Mouse (Mus musculus) CH12.LX (cell line): ENCODE measurements around the gene Polr2f. TPM values are rescaled to one million over a fixed set of nuclear protein-coding genes. Genes with fewer than 3 reads are reported as not detected.

Source experiments
- DNase-seq: peaks from one replicate; pipeline ENCODE4 v3.0.0-alpha.2; 2013; ENCODE audit errors: extremely low read depth
- H3K27ac ChIP-seq: 2 replicates; pipeline ENCODE4 v1.5.1; 2012; ENCODE audit warnings: low read depth, mild to moderate bottlenecking, control low read depth, moderate library complexity; ENCODE audit not compliant: insufficient read depth
- H3K27me3 ChIP-seq: replicated peaks from 2 replicates; pipeline ENCODE3; 2012; ENCODE audit warnings: inconsistent platforms
- H3K36me3 ChIP-seq, 2 experiments: replicated peaks in 1 of 2; 2 replicates each; pipeline versions ENCODE3 to v1.6.1; 2012; ENCODE audit warnings: inconsistent platforms in 1 of 2, low read length in 1 of 2, mild to moderate bottlenecking in 1 of 2, mixed read lengths in 1 of 2, moderate library complexity in 1 of 2; ENCODE audit not compliant: control insufficient read depth in 1 of 2, insufficient read depth in 1 of 2
- H3K4me1 ChIP-seq, 2 experiments: 2 replicates each; pipeline ENCODE4 v1.6.1; 2012; ENCODE audit warnings: inconsistent platforms in 1 of 2, moderate library complexity in 1 of 2; ENCODE audit not compliant: insufficient read depth in 2 of 2, control insufficient read depth in 1 of 2
- H3K4me2 ChIP-seq: 2 replicates; pipeline ENCODE4 v1.6.1; 2012; ENCODE audit warnings: low read depth, mild to moderate bottlenecking, control low read depth; ENCODE audit not compliant: poor library complexity, insufficient read depth, severe bottlenecking
- H3K4me3 ChIP-seq, 3 experiments: fragments of 150-350 bp in 1 of 3; sonication (generic) in 1 of 3; replicated peaks in 1 of 3; 2 replicates each; pipeline versions ENCODE3 to v1.5.1; 2011 to 2012; ENCODE audit warnings: low read depth in 2 of 3, low read length in 2 of 3, mild to moderate bottlenecking in 2 of 3, moderate library complexity in 2 of 3, control low read depth in 1 of 3, improper control_type of control experiment in 1 of 3, inconsistent platforms in 1 of 3, mixed read lengths in 1 of 3; ENCODE audit not compliant: poor library complexity in 1 of 3
- H3K79me2 ChIP-seq: replicated peaks from 2 replicates; pipeline ENCODE4 v1.6.1; 2012; ENCODE audit warnings: mild to moderate bottlenecking, moderate library complexity; ENCODE audit not compliant: control insufficient read depth, poor library complexity, insufficient read depth, severe bottlenecking; ENCODE audit errors: extremely low read depth
- H3K9ac ChIP-seq: 2 replicates; pipeline ENCODE4 v1.6.1; 2012; ENCODE audit warnings: low read depth, mild to moderate bottlenecking, control low read depth, moderate library complexity; ENCODE audit not compliant: insufficient read depth
- H3K9me3 ChIP-seq: replicated peaks from 2 replicates; pipeline ENCODE3; 2012; ENCODE audit warnings: low read length, inconsistent platforms, mixed read lengths
- EP300 ChIP-seq: IDR thresholded peaks from 2 replicates; pipeline ENCODE4 v1.6.1; 2011; ENCODE audit warnings: low read length, improper control_type of control experiment
- GABPA ChIP-seq: IDR thresholded peaks from 2 replicates; pipeline ENCODE4 v1.6.1; 2012; ENCODE audit warnings: low read depth, low read length, improper control_type of control experiment, inconsistent platforms; ENCODE audit not compliant: insufficient replicate concordance
- HCFC1 ChIP-seq: IDR thresholded peaks from 2 replicates; pipeline ENCODE4 v1.6.1; 2012; ENCODE audit warnings: low read depth, mild to moderate bottlenecking, inconsistent platforms, low read length, improper control_type of control experiment
- IRF4 ChIP-seq: IDR thresholded peaks from 2 replicates; pipeline ENCODE4 v1.6.1; 2014; ENCODE audit warnings: low read depth, mild to moderate bottlenecking, inconsistent platforms, low read length, improper control_type of control experiment
- JUND ChIP-seq: conservative IDR thresholded peaks from 2 replicates; pipeline ENCODE4 v1.6.1; 2011; ENCODE audit warnings: low read depth, low read length, improper control_type of control experiment
- KAT2A ChIP-seq: IDR thresholded peaks from 2 replicates; pipeline ENCODE4 v1.6.1; 2012; ENCODE audit warnings: low read length, improper control_type of control experiment, inconsistent platforms; ENCODE audit not compliant: insufficient replicate concordance
- MAX ChIP-seq: IDR thresholded peaks from 2 replicates; pipeline ENCODE4 v1.6.1; 2011; ENCODE audit warnings: low read length, improper control_type of control experiment
- MEF2A ChIP-seq: IDR thresholded peaks from 2 replicates; pipeline ENCODE4 v1.6.1; 2014; ENCODE audit warnings: low read depth, mild to moderate bottlenecking, inconsistent platforms, low read length, improper control_type of control experiment, borderline replicate concordance
- MYC ChIP-seq: IDR thresholded peaks from 2 replicates; pipeline ENCODE4 v1.6.1; 2011; ENCODE audit warnings: low read depth, mild to moderate bottlenecking, improper control_type of control experiment, low read length
- NELFE ChIP-seq: IDR thresholded peaks from 2 replicates; pipeline ENCODE4 v1.6.1; 2011; ENCODE audit warnings: low read depth, low read length, improper control_type of control experiment
- NRF1 ChIP-seq: IDR thresholded peaks from 2 replicates; pipeline ENCODE4 v1.6.1; 2014; ENCODE audit warnings: low read depth, mild to moderate bottlenecking, inconsistent platforms, low read length, improper control_type of control experiment, moderate library complexity
- PAX5 ChIP-seq: IDR thresholded peaks from 2 replicates; pipeline ENCODE4 v1.6.1; 2012; ENCODE audit warnings: low read length, inconsistent platforms, mixed read lengths
- POLR2A ChIP-seq: IDR thresholded peaks from 2 replicates; pipeline ENCODE4 v1.6.1; 2011; ENCODE audit warnings: low read depth, mild to moderate bottlenecking, improper control_type of control experiment, low read length
- RCOR1 ChIP-seq: conservative IDR thresholded peaks from 2 replicates; pipeline ENCODE4 v1.6.1; 2012; ENCODE audit warnings: low read depth, mild to moderate bottlenecking, inconsistent platforms, low read length, improper control_type of control experiment
- SMC3 ChIP-seq: IDR thresholded peaks from 2 replicates; pipeline ENCODE4 v1.6.1; 2011; ENCODE audit warnings: low read depth, low read length, improper control_type of control experiment
- TCF12 ChIP-seq: IDR thresholded peaks from 2 replicates; pipeline ENCODE4 v1.6.1; 2014; ENCODE audit warnings: low read depth, mild to moderate bottlenecking, inconsistent platforms, low read length, improper control_type of control experiment
- ZC3H11A ChIP-seq: IDR thresholded peaks from 2 replicates; pipeline ENCODE4 v1.6.1; 2012; ENCODE audit warnings: low read depth, mild to moderate bottlenecking, inconsistent platforms, low read length, improper control_type of control experiment
- ZKSCAN1 ChIP-seq: IDR thresholded peaks from 2 replicates; pipeline ENCODE4 v1.6.1; 2012; ENCODE audit warnings: low read depth, inconsistent platforms, low read length, improper control_type of control experiment, borderline replicate concordance
- ZMIZ1 ChIP-seq: IDR thresholded peaks from 2 replicates; pipeline ENCODE4 v1.6.1; 2012; ENCODE audit warnings: low read depth, mild to moderate bottlenecking, inconsistent platforms, low read length, improper control_type of control experiment
- ZNF384 ChIP-seq: IDR thresholded peaks from 2 replicates; pipeline ENCODE4 v1.6.1; 2012; ENCODE audit warnings: low read depth, low read length, improper control_type of control experiment, inconsistent platforms
- dilution Hi-C: fragments of 300-500 bp; cut with MboI; formaldehyde crosslinking; loops from 2 replicates; pipeline ENCODE4 v1.14.3; 2020; ENCODE audit warnings: low sequenced_read_pairs; ENCODE audit not compliant: extremely low pct_unique_long_range_greater_than_20kb, extremely low pct_ligation_motif_present
- in situ Hi-C: fragments of 300-500 bp; cut with MboI; formaldehyde crosslinking; loops from 3 replicates; pipeline ENCODE4 v1.14.3; 2019; ENCODE audit warnings: low sequenced_read_pairs, low pct_ligation_motif_present, low pct_unique_long_range_greater_than_20kb, mixed read lengths
- polyA plus RNA-seq: library from polyadenylated mRNA; unstranded; fragments of >175 nt; gene quantifications from 2 replicates; pipeline ENCODE4 v1.2.1, GENCODE M21; 2012; ENCODE audit warnings: low read depth; ENCODE audit not compliant: insufficient read length
- total RNA-seq, 2 experiments: library from RNA; depleted of rRNA; stranded (reverse); fragments of 300-350 nt in 1 of 2; fragments of >200 nt in 1 of 2; gene quantifications; 2 replicates each; pipeline ENCODE4 v1.2.3; 2012 to 2014

Polr2f gene
- total and polyA plus RNA-seq, 3 experiments = 218 to 414 (median 286) TPM

- no peaks in the 10 kb centered on the region for H3K36me3 ChIP-seq
- H3K4me3 ChIP-seq = no peak overlapping the region
- no peak for TF ChIP-seq KAT2A
- in situ Hi-C loops = no loop called here
- dilution Hi-C loops = no loop called here
- peaks cover 4% of the 10 kb centered on the region for H3K9me3 ChIP-seq
- peaks cover 26% of the 10 kb centered on the region for H3K27me3 ChIP-seq
- H3K4me2 ChIP-seq = no peak overlapping the region
- H3K79me2 ChIP-seq = no peaks in the 10 kb centered on the region
- no peak overlapping the region for H3K9ac ChIP-seq
- no peak overlapping the region for H3K27ac ChIP-seq
- no peak for DNase-seq
- no peaks in the 10 kb centered on the region for H3K4me1 ChIP-seq
Observed at GRCm38 (mm10) chr15:79192450-79192849, 51.6 kb downstream of the Polr2f start.

GRCm38 (mm10) chr15:79192885-79193845 lies 52.4 kb downstream of the Polr2f start:
- peaks cover 30% of the 10 kb centered on the region for H3K27me3 ChIP-seq
- no peak overlapping the region for H3K27ac ChIP-seq
- no peak overlapping the region for H3K4me2 ChIP-seq
- in situ Hi-C loops = no loop called here
- H3K9ac ChIP-seq = no peak overlapping the region
- no peaks in the 10 kb centered on the region for H3K4me1 ChIP-seq
- DNase-seq = no peak
- no peak overlapping the region for H3K4me3 ChIP-seq
- dilution Hi-C loops = no loop called here
- H3K36me3 ChIP-seq = no peaks in the 10 kb centered on the region
- TF ChIP-seq POLR2A (no peak), ZMIZ1 (no peak), HCFC1 (no peak), EP300 (no peak), RCOR1 (no peak), ZC3H11A (no peak), ZNF384 (no peak), NELFE (no peak), GABPA (no peak), JUND (no peak), NRF1 (no peak), TCF12 (no peak), ZKSCAN1 (no peak), MAX (no peak), IRF4 (no peak), MEF2A (no peak), PAX5 (no peak), MYC (no peak), SMC3 (no peak)
- peaks cover 4% of the 10 kb centered on the region for H3K9me3 ChIP-seq
- no peaks in the 10 kb centered on the region for H3K79me2 ChIP-seq
